ENCODE assay signal across 14 mouse cellular contexts in genomic region chr6:145592036-145592435, GRCm38 (mm10). TPM values are rescaled to one million over a fixed set of nuclear protein-coding genes. Genes with fewer than 3 reads are reported as not detected.
DNase-seq lines count a peak whose midpoint lies in the region; ATAC-seq and TF ChIP-seq lines count a peak whose summit lies in the region.
"Had no signal": no experiment of that assay in that cellular context is flagged by ENCODE, and none has a peak within 500 bp of the region (broad histone marks: within the 10 kb centered on the region; RNA-seq: fewer than 3 reads in every experiment).

No protein-coding gene starts in this region.

- no peak for ATAC-seq in hindbrain, embryonic 11.5 days (ENCODE audit: low FRiP score)
- ATAC-seq in midbrain, embryonic 11.5 days (ENCODE audit: low FRiP score) = no peak
- ATAC-seq in midbrain, embryonic 16.5 days = no peak
- no peak for ATAC-seq in limb, embryonic 15.5 days (ENCODE audit: insufficient number of reproducible peaks, low FRiP score, low TSS enrichment, low read depth)
- ATAC-seq: liver, embryonic 12.5 days had no signal

- no peak overlapping the region for H3K4me3 ChIP-seq in hindbrain, embryonic 10.5 days
- no peak overlapping the region for H3K4me3 ChIP-seq in hindbrain, embryonic 11.5 days (ENCODE audit: low read depth, low read length)
- no peak overlapping the region for H3K4me3 ChIP-seq in midbrain, embryonic 11.5 days (ENCODE audit: low read depth, low read length)
- H3K4me3 ChIP-seq in midbrain, embryonic 16.5 days (ENCODE audit: low read depth, low read length) = no peak overlapping the region
- no peak overlapping the region for H3K4me3 ChIP-seq in limb, embryonic 15.5 days
- no peak overlapping the region for H3K4me3 ChIP-seq in layer of hippocampus, adult 2 months
- H3K4me3 ChIP-seq: erythroblast, embryonic 14.5 days; liver, embryonic 12.5 days had no signal

- no peak for DNase-seq in hindbrain, embryonic 10.5 days (ENCODE audit: low spot score)
- no peak for DNase-seq in hindbrain, embryonic 11.5 days (ENCODE audit: low spot score)
- DNase-seq in midbrain, embryonic 11.5 days (ENCODE audit: low spot score, missing footprints) = no peak
- DNase-seq in layer of hippocampus, adult 2 months (ENCODE audit: low spot score in 2 of 2) = no peak
- DNase-seq in gastrocnemius, adult 18-20 months (ENCODE audit: low spot score) = no peak
- DNase-seq: cerebellum, adult 8-10 months; heart, postnatal 4 days; layer of hippocampus, adult 9-11 months; retina, postnatal 1 day had no signal

- no peaks in the 10 kb centered on the region for H3K36me3 ChIP-seq in hindbrain, embryonic 10.5 days
- no peaks in the 10 kb centered on the region for H3K36me3 ChIP-seq in hindbrain, embryonic 11.5 days (ENCODE audit: control insufficient read depth, insufficient read depth, low read length)
- no peaks in the 10 kb centered on the region for H3K36me3 ChIP-seq in midbrain, embryonic 11.5 days (ENCODE audit: control insufficient read depth, insufficient read depth, low read length)
- no peaks in the 10 kb centered on the region for H3K36me3 ChIP-seq in midbrain, embryonic 16.5 days (ENCODE audit: control insufficient read depth, insufficient read depth, low read length)
- no peaks in the 10 kb centered on the region for H3K36me3 ChIP-seq in limb, embryonic 15.5 days
- H3K36me3 ChIP-seq: liver, embryonic 12.5 days had no signal

- WGBS in hindbrain, embryonic 10.5 days = 83% methylated on average over 6 of the region's 6 CpGs
- 69% methylated on average over 6 of the region's 6 CpGs for WGBS in hindbrain, embryonic 11.5 days
- 72% methylated on average over 6 of the region's 6 CpGs for WGBS in midbrain, embryonic 11.5 days
- WGBS in midbrain, embryonic 16.5 days = 76% methylated on average over 6 of the region's 6 CpGs
- 64% methylated on average over 6 of the region's 6 CpGs for WGBS in limb, embryonic 15.5 days

- H3K9me3 ChIP-seq in hindbrain, embryonic 10.5 days = no peaks in the 10 kb centered on the region
- no peaks in the 10 kb centered on the region for H3K9me3 ChIP-seq in hindbrain, embryonic 11.5 days (ENCODE audit: control insufficient read depth, low read length)
- no peaks in the 10 kb centered on the region for H3K9me3 ChIP-seq in midbrain, embryonic 11.5 days (ENCODE audit: control insufficient read depth, low read length)
- H3K9me3 ChIP-seq in midbrain, embryonic 16.5 days (replicated peaks; ENCODE audit: control insufficient read depth, low read length, poor library complexity, severe bottlenecking) = no peaks in the 10 kb centered on the region
- no peaks in the 10 kb centered on the region for H3K9me3 ChIP-seq in limb, embryonic 15.5 days
- H3K9me3 ChIP-seq: liver, embryonic 12.5 days had no signal

- H3K27ac ChIP-seq in hindbrain, embryonic 10.5 days = peak overlapping the region; percentile 67
- no peak overlapping the region for H3K27ac ChIP-seq in hindbrain, embryonic 11.5 days (ENCODE audit: low read depth, low read length)
- H3K27ac ChIP-seq in midbrain, embryonic 11.5 days (ENCODE audit: low read depth, low read length) = peak overlapping the region; percentile 30; the same call in 1 of the 2 replicates
- no peak overlapping the region for H3K27ac ChIP-seq in midbrain, embryonic 16.5 days (ENCODE audit: low read length)
- peak overlapping the region; percentile 58 for H3K27ac ChIP-seq in limb, embryonic 15.5 days
- H3K27ac ChIP-seq in layer of hippocampus, adult 2 months = no peak overlapping the region
- H3K27ac ChIP-seq: liver, embryonic 12.5 days had no signal

- no peaks in the 10 kb centered on the region for H3K27me3 ChIP-seq in hindbrain, embryonic 10.5 days (ENCODE audit: insufficient read depth, poor library complexity, severe bottlenecking)
- no peaks in the 10 kb centered on the region for H3K27me3 ChIP-seq in hindbrain, embryonic 11.5 days (ENCODE audit: control insufficient read depth, insufficient read depth, low read length)
- H3K27me3 ChIP-seq in midbrain, embryonic 11.5 days (ENCODE audit: control insufficient read depth, insufficient read depth, low read length) = no peaks in the 10 kb centered on the region
- H3K27me3 ChIP-seq in midbrain, embryonic 16.5 days (ENCODE audit: control insufficient read depth, insufficient read depth, low read depth, low read length) = no peaks in the 10 kb centered on the region
- no peaks in the 10 kb centered on the region for H3K27me3 ChIP-seq in limb, embryonic 15.5 days
- H3K27me3 ChIP-seq: liver, embryonic 12.5 days had no signal

- peaks cover 15% of the 10 kb centered on the region for H3K4me1 ChIP-seq in hindbrain, embryonic 10.5 days (replicated peaks)
- no peaks in the 10 kb centered on the region for H3K4me1 ChIP-seq in hindbrain, embryonic 11.5 days (replicated peaks; ENCODE audit: control insufficient read depth, insufficient read depth, low read length)
- no peaks in the 10 kb centered on the region for H3K4me1 ChIP-seq in midbrain, embryonic 11.5 days (ENCODE audit: control insufficient read depth, insufficient read depth, low read length)
- H3K4me1 ChIP-seq in midbrain, embryonic 16.5 days (ENCODE audit: control insufficient read depth, insufficient read depth, low read length) = 0 out of 2 replicates have a peak, but pooled peaks cover 2% of the 10 kb centered on the region
- H3K4me1 ChIP-seq in limb, embryonic 15.5 days = peaks cover 25% of the 10 kb centered on the region

- TF ChIP-seq CTCF in layer of hippocampus, adult 2 months (conservative IDR thresholded peaks at IDR 0.05) = no peak

- no peak overlapping the region for H3K4me2 ChIP-seq in hindbrain, embryonic 11.5 days (replicated peaks; ENCODE audit: low read depth, low read length)
- no peak overlapping the region for H3K4me2 ChIP-seq in midbrain, embryonic 11.5 days
- H3K4me2 ChIP-seq in midbrain, embryonic 16.5 days (ENCODE audit: low read length) = no peak overlapping the region
- no peak overlapping the region for H3K4me2 ChIP-seq in limb, embryonic 15.5 days
- H3K4me2 ChIP-seq: liver, embryonic 12.5 days had no signal

- no peak overlapping the region for H3K9ac ChIP-seq in hindbrain, embryonic 11.5 days (ENCODE audit: low read depth, low read length)
- H3K9ac ChIP-seq in midbrain, embryonic 11.5 days (ENCODE audit: low read length) = no peak overlapping the region
- no peak overlapping the region for H3K9ac ChIP-seq in midbrain, embryonic 16.5 days (ENCODE audit: low read depth, low read length)
- H3K9ac ChIP-seq in limb, embryonic 15.5 days = no peak overlapping the region
- H3K9ac ChIP-seq: liver, embryonic 12.5 days had no signal

RNA-seq across cellular contexts. Expression of gene Lmntd1, which starts 22.1 kb away (rescaled TPM):
- 0.06 and 0.31 TPM in 2 replicates for polyA plus RNA-seq in hindbrain, embryonic 10.5 days (2016; fragmentation: Nextera tagmentation; extraction: Ambion mirVana)
- 0.25 TPM in 1 of 2 replicates, not detected in the other for polyA plus RNA-seq in hindbrain, embryonic 11.5 days (2014; fragmentation: Nextera tagmentation; extraction: Ambion mirVana)
- polyA plus RNA-seq in midbrain, embryonic 11.5 days (2014; fragmentation: Nextera tagmentation; extraction: Ambion mirVana) = 0.18 and 0.50 TPM in 2 replicates
- polyA plus RNA-seq in midbrain, embryonic 16.5 days (2015; fragmentation: Nextera tagmentation; extraction: Ambion mirVana) = 1.3 and 1.5 TPM in 2 replicates
- polyA plus RNA-seq in limb, embryonic 15.5 days (2015; fragmentation: Nextera tagmentation; extraction: Ambion mirVana) = 0.86 TPM in 2 replicates
- 1 to 10 TPM; 2.0 to 2.3 TPM for total RNA-seq in layer of hippocampus, adult 2 months (2021)
- total RNA-seq in gastrocnemius, adult 18-20 months (2021) = not detected
- polyA plus RNA-seq: erythroblast, embryonic 14.5 days; liver, embryonic 12.5 days had no signal

RNA-seq across cellular contexts. Expression of gene Tuba3b, which starts 23.5 kb away (rescaled TPM):
- polyA plus RNA-seq in hindbrain, embryonic 10.5 days (2016; fragmentation: Nextera tagmentation; extraction: Ambion mirVana) = not detected in 2 replicates
- polyA plus RNA-seq in hindbrain, embryonic 11.5 days (2014; fragmentation: Nextera tagmentation; extraction: Ambion mirVana) = not detected in 2 replicates
- not detected in 2 replicates for polyA plus RNA-seq in midbrain, embryonic 11.5 days (2014; fragmentation: Nextera tagmentation; extraction: Ambion mirVana)
- not detected in 2 replicates for polyA plus RNA-seq in midbrain, embryonic 16.5 days (2015; fragmentation: Nextera tagmentation; extraction: Ambion mirVana)
- polyA plus RNA-seq in limb, embryonic 15.5 days (2015; fragmentation: Nextera tagmentation; extraction: Ambion mirVana) = not detected in 2 replicates
- total RNA-seq in layer of hippocampus, adult 2 months (2021) = not detected
- total RNA-seq in gastrocnemius, adult 18-20 months (2021) = not detected
- total RNA-seq: gastrocnemius, postnatal 4 days had no signal
- polyA plus RNA-seq: erythroblast, embryonic 14.5 days; liver, embryonic 12.5 days had no signal

Comparison
In these comparisons a context has a peak if more than half of its experiments do, and no peak if none do; other contexts are left out.
1. H3K27ac ChIP-seq: peak in hindbrain, embryonic 10.5 days (single experiment), midbrain, embryonic 11.5 days (single experiment) and limb, embryonic 15.5 days (single experiment); none in hindbrain, embryonic 11.5 days (single experiment), midbrain, embryonic 16.5 days (single experiment) and layer of hippocampus, adult 2 months (single experiment).